Mouse (Mus musculus) kidney, adult 2 months (tissue): ENCODE measurements at regions not wholly inside any gene's neighbourhood (a gene's known extent, or its start where the extent isn't known, plus 50 kb on each side); places are given as distances from the start of the nearest gene placed in this dataset.

ENCODE experiments used
- CTCF ChIP-seq: fragments of 200-500 bp; conservative IDR thresholded peaks from 2 replicates; pipeline ENCODE4 v1.5.1; 2011; ENCODE audit warnings: low read depth, mild to moderate bottlenecking, control low read depth, low read length, moderate library complexity, mixed read lengths; ENCODE audit not compliant: insufficient read depth, insufficient read length
- POLR2A ChIP-seq: fragments of 200-500 bp; IDR thresholded peaks from one replicate; pipeline ENCODE4 v1.6.1; 2011; ENCODE audit warnings: low read depth, low read length, control low read depth

DNA sequence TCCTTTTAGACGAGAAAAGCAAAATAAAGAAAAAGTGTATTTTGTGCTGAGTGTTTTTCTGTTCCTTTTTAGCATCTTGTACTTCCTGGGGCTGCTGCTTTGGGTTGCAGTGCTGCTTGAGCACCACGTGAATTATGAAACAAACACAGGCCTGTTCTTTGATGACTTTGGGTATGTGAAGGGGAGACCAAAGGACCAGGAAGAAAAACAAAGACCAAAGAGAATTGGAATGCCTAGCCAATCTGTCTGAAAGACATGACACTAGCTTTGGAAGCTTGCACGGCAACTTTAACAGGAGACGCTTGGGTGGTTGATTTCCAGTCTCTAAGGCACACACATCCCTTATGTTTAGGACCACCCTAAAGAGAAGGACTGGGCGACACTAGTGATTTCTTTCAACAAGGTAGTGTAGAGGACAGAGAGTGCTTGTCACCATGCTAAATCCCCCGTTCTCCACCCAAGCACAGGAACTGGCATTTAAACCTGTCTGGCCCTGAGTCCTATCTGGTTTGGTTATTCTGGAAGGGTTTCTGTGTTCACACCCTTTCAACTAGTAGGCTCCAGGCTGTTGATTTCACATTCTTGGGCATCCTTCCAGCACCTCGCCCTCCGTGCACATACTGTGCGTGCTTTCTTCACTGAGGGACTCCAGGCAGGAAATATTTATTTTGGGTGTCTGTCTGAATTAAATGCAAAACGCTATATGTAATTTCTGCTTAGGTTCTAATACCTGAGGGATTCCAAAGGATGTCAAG lies 59.9 kb upstream of the Tmpo start:
- TF ChIP-seq CTCF (no peak), POLR2A (no peak)
